Mouse (Mus musculus) ES-E14 (cell line): ENCODE measurements around the gene Rex1bd. TPM values are rescaled to one million over a fixed set of nuclear protein-coding genes. Genes with fewer than 3 reads are reported as not detected.

Source experiments
- DNase-seq: peaks from one replicate; pipeline ENCODE4 v3.0.0-alpha.2; 2013; ENCODE audit warnings: low read depth, low spot score
- H3K27ac ChIP-seq: 2 replicates; pipeline ENCODE4 v1.5.1; 2012; ENCODE audit warnings: low read depth, mild to moderate bottlenecking, low read length, moderate library complexity, mixed read lengths; ENCODE audit not compliant: poor library complexity, insufficient read depth, severe bottlenecking
- H3K36me3 ChIP-seq: 2 replicates; pipeline ENCODE4 v1.6.1; 2012; ENCODE audit warnings: mild to moderate bottlenecking, low read length, moderate library complexity, mixed read lengths; ENCODE audit not compliant: control insufficient read depth, poor library complexity, insufficient read depth, severe bottlenecking
- H3K4me1 ChIP-seq, 2 experiments: fragments of 150-350 bp in 1 of 2; sonication (generic) in 1 of 2; 2 replicates each; pipeline ENCODE4 v1.6.1; 2012; ENCODE audit warnings: low read length in 2 of 2, mild to moderate bottlenecking in 1 of 2, mixed read lengths in 1 of 2; ENCODE audit not compliant: control insufficient read depth in 2 of 2, insufficient read depth in 2 of 2, poor library complexity in 1 of 2
- H3K4me3 ChIP-seq, 2 experiments: fragments of 150-350 bp in 1 of 2; sonication (generic) in 1 of 2; 2 replicates each; pipeline ENCODE4 v1.5.1; 2012; ENCODE audit warnings: low read length in 2 of 2, low read depth in 1 of 2, mild to moderate bottlenecking in 1 of 2, mixed read lengths in 1 of 2; ENCODE audit not compliant: insufficient read depth in 1 of 2, poor library complexity in 1 of 2, severe bottlenecking in 1 of 2
- H3K9ac ChIP-seq: 2 replicates; pipeline ENCODE4 v1.6.1; 2012; ENCODE audit warnings: low read depth, mild to moderate bottlenecking, low read length, mixed read lengths; ENCODE audit not compliant: poor library complexity, insufficient read depth, severe bottlenecking
- H3K9me3 ChIP-seq: fragments of 150-350 bp; sonication (generic); 2 replicates; pipeline ENCODE4 v1.6.1; 2012; ENCODE audit warnings: low read depth, mild to moderate bottlenecking, low read length; ENCODE audit not compliant: control insufficient read depth, insufficient read depth
- CHD2 ChIP-seq: IDR thresholded peaks from 2 replicates; pipeline ENCODE4 v1.6.1; 2014; ENCODE audit warnings: mild to moderate bottlenecking, low read depth, low read length, inconsistent platforms
- HCFC1 ChIP-seq: IDR thresholded peaks from 2 replicates; pipeline ENCODE4 v1.6.1; 2012; ENCODE audit warnings: low read length, inconsistent platforms, borderline replicate concordance; ENCODE audit not compliant: insufficient read depth
- ZC3H11A ChIP-seq: IDR thresholded peaks from 2 replicates; pipeline ENCODE4 v1.6.1; 2012; ENCODE audit warnings: low read depth, mild to moderate bottlenecking, inconsistent platforms, low read length, borderline replicate concordance
- ZNF384 ChIP-seq: IDR thresholded peaks from 2 replicates; pipeline ENCODE4 v1.6.1; 2012; ENCODE audit warnings: low read depth, low read length, inconsistent platforms
- in situ Hi-C, 2 experiments: fragments of 600-800 bp; cut with MboI; formaldehyde crosslinking; loops; one replicate each; pipeline ENCODE4 v1.15.1; 2025; ENCODE audit warnings: low sequenced_read_pairs in 2 of 2, inconsistent platforms in 1 of 2; ENCODE audit not compliant: unreplicated experiment in 2 of 2
- total RNA-seq: library from RNA; depleted of rRNA; stranded (reverse); fragments of 300-350 nt; gene quantifications from 2 replicates; pipeline ENCODE4 v1.2.3, GENCODE M21; 2012; rRNA removed

Gene Rex1bd
- total RNA-seq, 1 experiment: 130 TPM

DNA sequence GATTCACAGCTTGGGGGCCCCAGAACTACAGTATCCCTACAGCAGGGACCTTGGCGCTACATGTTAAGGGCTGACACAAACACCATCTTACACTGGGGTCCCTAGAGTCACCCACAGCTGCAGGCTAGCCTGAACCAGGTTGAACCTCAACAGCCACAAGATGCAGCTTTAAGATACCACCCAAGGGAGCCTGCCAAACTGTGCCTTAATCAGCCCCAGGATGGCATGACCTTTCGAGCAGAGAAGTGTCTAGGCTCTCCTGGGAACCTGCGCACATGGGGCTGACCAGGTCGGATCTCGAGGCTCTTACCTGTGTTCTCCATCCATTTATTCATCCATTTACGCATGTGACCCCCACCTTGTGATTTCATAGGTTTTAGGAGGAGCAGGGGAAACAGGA, 48.7 kb downstream of the Rex1bd start:
- Histone ChIP-seq H3K36me3 (no peaks in the 10 kb centered on the region; the same call in 1 of the 2 replicates), H3K4me3 (no peak overlapping the region), H3K9me3 (no peaks in the 10 kb centered on the region), H3K9ac (no peak overlapping the region), H3K27ac (no peak overlapping the region), H3K4me1 (no peaks in the 10 kb centered on the region)
- in situ Hi-C loops: no loop called here
- no peak for DNase-seq
- no peak for TF ChIP-seq CHD2
- TF ChIP-seq HCFC1: no peak
- no peak for TF ChIP-seq ZNF384
- TF ChIP-seq ZC3H11A: no peak

DNA sequence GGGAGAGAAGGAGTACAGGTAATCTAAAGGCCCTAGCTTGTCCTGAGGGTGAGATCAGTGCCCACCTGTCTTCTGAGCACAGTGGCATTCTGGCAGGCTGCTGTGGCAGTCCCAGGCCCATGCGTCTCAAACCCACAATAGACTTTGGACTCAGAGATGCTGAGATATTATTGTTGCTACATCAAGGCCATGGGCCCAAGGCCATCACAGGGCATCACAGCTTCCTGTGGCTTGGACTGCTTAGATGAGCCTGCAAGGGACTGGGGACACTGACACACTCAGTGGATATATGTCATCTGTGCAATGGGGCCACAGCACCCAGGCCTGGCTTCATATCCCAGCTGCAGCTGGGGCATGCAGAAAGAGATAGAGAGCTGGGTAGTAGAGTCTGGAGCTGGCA, 49.6 kb downstream of the Rex1bd start:
- H3K9ac ChIP-seq: no peak overlapping the region
- no peaks in the 10 kb centered on the region; the same call in 1 of the 2 replicates for H3K36me3 ChIP-seq
- H3K4me3 ChIP-seq: no peak overlapping the region
- in situ Hi-C loops: no loop called here
- H3K9me3 ChIP-seq: no peaks in the 10 kb centered on the region
- no peak overlapping the region for H3K27ac ChIP-seq
- DNase-seq: no peak
- H3K4me1 ChIP-seq: peaks cover 0 to 9% of the 10 kb centered on the region in 2 experiments; a peak in 1 of 4 replicates
- TF ChIP-seq HCFC1: no peak
- no peak for TF ChIP-seq CHD2
- no peak for TF ChIP-seq ZC3H11A

Other genes starting within 250 kb of the Rex1bd start
- 34.4 and 39.0 TPM in 2 replicates for gene Homer3, start 223.9 kb downstream of the Rex1bd start, total RNA-seq
- 71.0 and 73.3 TPM in 2 replicates for gene Ddx49, start 204.3 kb downstream of the Rex1bd start, total RNA-seq
- gene Cope, start 204.2 kb downstream of the Rex1bd start, total RNA-seq: 101 and 112 TPM in 2 replicates
- gene Cers1, start 191.0 kb downstream of the Rex1bd start, total RNA-seq: 1.9 and 4.7 TPM in 2 replicates
- gene Gdf1, start 176.9 kb downstream of the Rex1bd start, total RNA-seq: 7.5 and 24.5 TPM in 2 replicates
- gene Upf1, start 153.5 kb downstream of the Rex1bd start, total RNA-seq: 54.7 and 57.6 TPM in 2 replicates
- 1.2 and 1.4 TPM in 2 replicates for gene Comp, start 133.2 kb downstream of the Rex1bd start, total RNA-seq
- gene Crtc1, start 67.2 kb downstream of the Rex1bd start, total RNA-seq: 3.3 and 4.9 TPM in 2 replicates
- 21.4 and 22.8 TPM in 2 replicates for gene Klhl26, start 29.8 kb downstream of the Rex1bd start, total RNA-seq
- gene Tmem59l, start 19.4 kb downstream of the Rex1bd start, total RNA-seq: 5.3 and 8.0 TPM in 2 replicates
- gene Crlf1, start 13.6 kb downstream of the Rex1bd start, total RNA-seq: 17.0 and 29.3 TPM in 2 replicates
- gene Uba52, start 4.0 kb upstream of the Rex1bd start, total RNA-seq: 3,214 and 4,257 TPM in 2 replicates
- 252 and 256 TPM in 2 replicates for gene Fkbp8, start 21.0 kb upstream of the Rex1bd start, total RNA-seq
- gene Kxd1, start 21.2 kb upstream of the Rex1bd start, total RNA-seq: 27.9 and 35.3 TPM in 2 replicates
- gene Ell, start 32.7 kb upstream of the Rex1bd start, total RNA-seq: 15.8 and 16.1 TPM in 2 replicates
- gene Isyna1, start 87.6 kb upstream of the Rex1bd start, total RNA-seq: 161 and 250 TPM in 2 replicates
- 85.5 and 142 TPM in 2 replicates for gene Ssbp4, start 102.1 kb upstream of the Rex1bd start, total RNA-seq
- gene Lrrc25, start 109.4 kb upstream of the Rex1bd start, total RNA-seq: 0.13 TPM in 1 of 2 replicates, not detected in the other
- 7.0 and 18.8 TPM in 2 replicates for gene Gdf15, start 125.7 kb upstream of the Rex1bd start, total RNA-seq
- gene Pgpep1, start 153.6 kb upstream of the Rex1bd start, total RNA-seq: 15.5 and 21.4 TPM in 2 replicates
- gene Lsm4, start 166.5 kb upstream of the Rex1bd start, total RNA-seq: 171 and 204 TPM in 2 replicates
- gene Jund, start 192.2 kb upstream of the Rex1bd start, total RNA-seq: 60.1 TPM in 2 replicates
- gene Iqcn, start 196.7 kb upstream of the Rex1bd start, total RNA-seq: 0.09 and 0.16 TPM in 2 replicates
- gene Gm3336, start 211.8 kb upstream of the Rex1bd start, total RNA-seq: 1.8 and 3.9 TPM in 2 replicates
- 1.6 and 4.5 TPM in 2 replicates for gene Pde4c, start 217.0 kb upstream of the Rex1bd start, total RNA-seq
- gene Rab3a, start 247.9 kb upstream of the Rex1bd start, total RNA-seq: 4.3 and 5.2 TPM in 2 replicates